Mouse (Mus musculus) layer of hippocampus, adult 2 months (tissue): ENCODE data around the gene Ckap2. TPM values are rescaled to one million over a fixed set of nuclear protein-coding genes. Genes with fewer than 3 reads are reported as not detected.
"Not testable (repeated sequence)": the region's sequence is repeated elsewhere in the genome, so short reads cannot be mapped to it uniquely, and the experiment has no call there.

Experiments used
- DNase-seq, 2 experiments: peaks; one replicate each; pipeline ENCODE4 v3.0.0; 2022; ENCODE audit warnings: low spot score in 2 of 2
- H3K27ac ChIP-seq: fragments of 200-600 bp; 2 replicates; pipeline ENCODE4 v1.8.1; 2022
- H3K4me3 ChIP-seq: fragments of 200-600 bp; 2 replicates; pipeline ENCODE4 v1.8.1; 2022; ENCODE audit warnings: mild to moderate bottlenecking
- CTCF ChIP-seq: fragments of 200-600 bp; conservative IDR thresholded peaks from 2 replicates; pipeline ENCODE4 v1.8.1; 2022; ENCODE audit warnings: antibody characterized with exemption, mild to moderate bottlenecking, moderate library complexity
- total RNA-seq, 2 experiments: library from RNA; stranded (reverse); gene quantifications; 2 replicates each; pipeline ENCODE4 v1.2.3; 2021

Ckap2 gene
- total RNA-seq, 2 experiments from 2014 or later: 0.61 to 1.0 TPM

GRCm38 (mm10) chr8:22143764-22144491 is 41.7 kb downstream of the Ckap2 start:
- no peak for DNase-seq
- no peak for TF ChIP-seq CTCF
- Histone ChIP-seq H3K4me3 (no peak overlapping the region), H3K27ac (no peak overlapping the region)

- no peak for TF ChIP-seq CTCF
- Histone ChIP-seq H3K4me3 (no peak overlapping the region), H3K27ac (no peak overlapping the region)
- no peak for DNase-seq
Observed at GRCm38 (mm10) chr8:22142592-22142991, 43.0 kb downstream of the Ckap2 start.

- no peak overlapping the region for H3K27ac ChIP-seq
- DNase-seq: no peak
- no peak overlapping the region for H3K4me3 ChIP-seq
- no peak for TF ChIP-seq CTCF
Observed at GRCm38 (mm10) chr8:22141836-22142385, 43.7 kb downstream of the Ckap2 start.

DNA sequence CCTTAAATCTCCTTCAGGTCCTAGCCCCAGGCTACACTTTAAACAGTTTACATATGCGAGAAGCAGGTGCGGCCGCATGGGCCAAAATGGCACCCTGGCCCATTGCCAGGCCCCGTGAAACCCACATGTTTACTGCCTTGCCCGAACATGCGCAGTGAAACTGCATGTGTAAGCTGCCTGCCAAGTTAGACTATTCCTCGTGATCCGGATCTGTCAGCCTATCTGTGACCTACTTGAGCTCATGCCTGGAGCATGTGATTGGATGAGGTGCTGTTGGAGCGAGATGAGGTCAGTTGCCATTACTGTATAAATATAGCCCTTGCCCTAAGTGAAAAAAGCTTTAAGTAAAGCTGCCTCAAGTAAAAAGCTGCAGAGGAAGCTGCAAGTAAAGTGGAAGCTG is 49.2 kb downstream of the Ckap2 start:
- DNase-seq, H3K27ac ChIP-seq, H3K4me3 ChIP-seq: not testable (repeated sequence)

DNA sequence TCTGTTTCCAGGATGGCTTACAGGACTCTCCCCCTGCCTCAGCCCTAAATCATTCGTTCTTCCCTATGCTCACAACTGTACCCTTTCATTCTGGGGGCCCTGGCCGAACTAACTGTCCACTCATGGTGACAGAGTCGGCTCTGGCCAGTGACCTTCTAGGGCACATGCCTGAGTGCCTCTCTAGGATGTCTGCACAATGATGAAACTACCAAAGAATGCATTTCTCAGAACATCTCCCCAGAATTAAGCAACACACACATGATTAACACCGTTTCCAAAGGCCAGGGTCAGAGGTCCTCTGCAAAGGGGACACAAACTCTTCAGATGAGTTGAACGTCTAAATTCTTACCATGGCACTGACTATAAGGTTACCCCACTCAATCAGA is 50.9 kb downstream of the Ckap2 start:
- no peak for TF ChIP-seq CTCF
- Histone ChIP-seq H3K27ac (no peak overlapping the region), H3K4me3 (no peak overlapping the region)
- DNase-seq: no peak

GRCm38 (mm10) chr8:22134078-22134749 is 51.4 kb downstream of the Ckap2 start:
- no peak for TF ChIP-seq CTCF
- DNase-seq: no peak
- Histone ChIP-seq H3K4me3 (no peak overlapping the region), H3K27ac (no peak overlapping the region)

DNA sequence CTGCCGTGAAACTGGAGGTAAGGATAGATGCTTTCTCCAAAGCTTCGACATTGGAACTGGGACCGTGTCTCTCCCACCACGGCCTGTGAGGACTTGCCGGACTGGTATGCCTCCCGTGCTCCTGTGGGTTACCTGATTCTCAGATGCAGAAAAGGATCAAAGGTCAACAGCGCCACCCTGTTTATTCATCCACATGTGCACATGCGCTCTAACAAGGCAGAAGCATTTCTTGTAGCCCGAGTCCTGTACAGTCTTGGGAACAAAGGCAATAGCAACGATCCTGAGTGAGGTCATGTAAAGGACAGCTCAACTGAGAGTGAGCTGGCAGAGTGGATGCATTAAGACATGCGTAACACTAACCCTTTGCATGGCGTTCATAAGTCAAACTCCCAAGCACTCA is 53.6 kb downstream of the Ckap2 start:
- H3K4me3 ChIP-seq: no peak overlapping the region
- H3K27ac ChIP-seq: no peak overlapping the region
- DNase-seq: no peak
- no peak for TF ChIP-seq CTCF

- peak; percentile 71 for TF ChIP-seq CTCF
- no peak within 1 kb of the TSS for H3K27ac ChIP-seq
- peak in 1 of 2 experiments; percentile 8 for DNase-seq
- peak within 1 kb of the TSS; percentile 46 for H3K4me3 ChIP-seq
Observed at GRCm38 (mm10) chr8:22124220-22125152, 61.1 kb downstream of the Ckap2 start, which contains the start of gene Nek5. Gene Nek5 (minus strand): TSS chr8:22125053.

Other genes with a start within 250 kb of the Ckap2 start
- gene Defb35, start 247.5 kb downstream of the Ckap2 start, total RNA-seq: not detected
- not detected for gene Defb13, start 239.1 kb downstream of the Ckap2 start, total RNA-seq
- not detected for gene Fam90a1a, start 227.1 kb downstream of the Ckap2 start, total RNA-seq
- gene Ccdc70, start 216.0 kb downstream of the Ckap2 start, total RNA-seq: not detected
- 1 to 10 TPM; 2.3 to 2.4 TPM for gene Atp7b, start 125.5 kb downstream of the Ckap2 start, total RNA-seq
- 10 to 100 TPM; 34.7 to 42.0 TPM for gene Alg11, start 125.1 kb downstream of the Ckap2 start, total RNA-seq
- gene Nek5, start 60.8 kb downstream of the Ckap2 start, total RNA-seq: under 1 TPM in 1 of 2 experiments, not detected in 1; 0.61 TPM
- 1 to 10 TPM; 2.5 to 2.7 TPM for gene Nek3, start 19.4 kb downstream of the Ckap2 start, total RNA-seq
- 10 to 100 TPM; 25.2 to 26.0 TPM for gene Vps36, start 7.0 kb upstream of the Ckap2 start, total RNA-seq
- gene Thsd1, start 41.5 kb upstream of the Ckap2 start, total RNA-seq: 1 to 10 TPM; 3.0 to 3.4 TPM
- gene Tpte, start 97.6 kb upstream of the Ckap2 start, total RNA-seq: not detected
- 10 to 100 TPM in 1 of 2 experiments, 1 to 10 TPM in 1; 9.7 to 12.3 TPM for gene Slc25a15, start 212.8 kb upstream of the Ckap2 start, total RNA-seq
- 10 to 100 TPM; 23.5 to 23.6 TPM for gene Mrps31, start 225.5 kb upstream of the Ckap2 start, total RNA-seq